Mouse (Mus musculus) subcutaneous adipose tissue, adult 2 months (tissue): ENCODE measurements around the gene Il1rl2. TPM values are rescaled to one million over a fixed set of nuclear protein-coding genes. Genes with fewer than 3 reads are reported as not detected.

Experiments used
- polyA plus RNA-seq: library from polyadenylated mRNA; depleted of rRNA; stranded (reverse); fragments of >200 nt; gene quantifications from 2 replicates; pipeline ENCODE4 v1.2.3, GENCODE M21; 2012; ENCODE audit warnings: low replicate concordance; rRNA removed

The Il1rl2 gene
- 5.8 and 11.4 TPM in 2 replicates for polyA plus RNA-seq

DNA sequence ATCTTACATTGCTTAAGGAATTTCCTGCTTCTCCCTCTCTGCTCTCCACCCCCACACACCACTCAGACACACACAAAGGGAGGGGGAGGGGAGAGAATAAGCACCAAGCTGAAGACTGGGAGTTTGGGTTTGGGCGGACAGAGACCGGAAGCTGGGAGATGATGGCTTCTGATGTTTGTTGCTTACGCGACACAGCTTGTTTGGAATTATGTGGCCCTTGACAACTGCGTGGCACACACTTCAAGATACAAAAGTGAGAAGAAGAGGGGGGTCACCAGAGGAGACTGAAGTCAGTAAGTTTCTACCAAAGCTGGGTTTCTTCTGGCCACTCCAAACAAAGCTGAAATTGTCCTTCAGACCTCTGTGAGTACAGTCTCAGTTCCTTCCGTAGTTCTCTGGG lies at the start of gene Il1rl2:
Il1rl2 (plus strand) TSS at position 154 of the 400 bp plus-strand sequence.

Other genes starting within 250 kb of the Il1rl2 start
- 9.3 and 15.7 TPM in 2 replicates for gene Il1r1, start 99.5 kb upstream of the Il1rl2 start, polyA plus RNA-seq
- 1.2 and 1.9 TPM in 2 replicates for gene Il1rl1, start 105.0 kb downstream of the Il1rl2 start, polyA plus RNA-seq
- 0.56 and 1.0 TPM in 2 replicates for gene Il18r1, start 140.9 kb downstream of the Il1rl2 start, polyA plus RNA-seq
- gene Il18rap, start 190.8 kb downstream of the Il1rl2 start, polyA plus RNA-seq = 0.32 and 0.76 TPM in 2 replicates